Mouse (Mus musculus) liver, adult 2 months (tissue): Measurements from ENCODE around the gene Slc7a10.

Experiments
- CTCF ChIP-seq: fragments of 200-500 bp; IDR thresholded peaks from 2 replicates; pipeline ENCODE4 v1.5.1; 2011; ENCODE audit warnings: low read depth, low read length, control low read depth
- POLR2A ChIP-seq: fragments of 200-500 bp; IDR thresholded peaks from 2 replicates; pipeline ENCODE4 v1.6.1; 2011; ENCODE audit warnings: low read length, control low read depth; ENCODE audit not compliant: insufficient read depth; ENCODE audit errors: extremely low read depth

DNA sequence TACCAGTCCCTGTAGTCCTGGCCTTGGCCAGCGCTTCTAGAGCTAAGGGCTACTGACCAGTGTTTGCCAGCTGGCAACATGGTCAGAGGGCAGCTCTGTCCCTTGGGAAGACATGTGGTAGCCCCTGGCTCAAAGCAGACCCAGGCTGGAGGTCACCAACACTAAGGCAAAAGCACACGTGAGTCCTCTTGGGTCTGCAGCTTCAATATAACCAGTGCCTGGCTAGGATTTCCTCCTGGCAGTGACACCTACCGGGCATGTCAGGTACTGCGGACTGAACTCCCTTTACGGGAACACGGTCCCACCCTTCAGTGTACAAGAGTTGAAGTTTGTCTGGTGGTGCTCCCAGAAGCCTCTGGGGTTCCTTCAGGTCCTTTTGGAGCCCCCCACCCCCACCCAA lies 16.8 kb upstream of the Slc7a10 start:
- TF ChIP-seq POLR2A (no peak), CTCF (peak; percentile 95)
